Mouse (Mus musculus): Measurements from ENCODE around the gene Zfp385b.

Zfp385b gene

GRCm38 (mm10) chr2:77790295-77790694 lies 29.1 kb downstream of the Zfp385b start:
- no peak for DNase-seq (ENCODE audit: low read depth, low spot score)

DNA sequence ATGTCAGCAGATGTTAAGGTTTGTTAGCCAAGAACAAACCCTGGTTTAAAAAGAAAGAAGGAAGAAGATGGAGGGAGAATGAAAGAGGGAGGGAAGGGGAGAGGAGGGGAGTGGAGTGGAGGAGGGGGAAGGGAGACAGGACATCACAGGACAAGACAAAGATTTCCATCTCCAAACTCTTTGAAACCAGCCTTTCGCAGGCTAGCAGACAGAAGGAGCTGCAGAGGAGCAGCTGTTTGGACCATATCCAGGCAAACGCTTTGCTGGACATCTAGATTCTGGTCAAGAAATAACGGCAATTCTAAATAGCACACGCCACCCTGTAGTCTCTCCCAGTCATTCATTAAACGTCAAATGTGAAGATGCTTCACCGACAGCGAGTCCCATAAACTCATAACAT lies 38.0 kb downstream of the Zfp385b start:
- DNase-seq (ENCODE audit: low read depth, low spot score), result no peak

- peak; percentile 60 for DNase-seq (ENCODE audit: low read depth, low spot score)
Measured at GRCm38 (mm10) chr2:77777781-77778180, 41.7 kb downstream of the Zfp385b start.

- peak; percentile 49 for DNase-seq (ENCODE audit: low read depth, low spot score)
Measured at GRCm38 (mm10) chr2:77777047-77777686, 42.3 kb downstream of the Zfp385b start.

- DNase-seq (ENCODE audit: low read depth, low spot score), result no peak
Measured at GRCm38 (mm10) chr2:77775247-77775880, 44.1 kb downstream of the Zfp385b start.

DNA sequence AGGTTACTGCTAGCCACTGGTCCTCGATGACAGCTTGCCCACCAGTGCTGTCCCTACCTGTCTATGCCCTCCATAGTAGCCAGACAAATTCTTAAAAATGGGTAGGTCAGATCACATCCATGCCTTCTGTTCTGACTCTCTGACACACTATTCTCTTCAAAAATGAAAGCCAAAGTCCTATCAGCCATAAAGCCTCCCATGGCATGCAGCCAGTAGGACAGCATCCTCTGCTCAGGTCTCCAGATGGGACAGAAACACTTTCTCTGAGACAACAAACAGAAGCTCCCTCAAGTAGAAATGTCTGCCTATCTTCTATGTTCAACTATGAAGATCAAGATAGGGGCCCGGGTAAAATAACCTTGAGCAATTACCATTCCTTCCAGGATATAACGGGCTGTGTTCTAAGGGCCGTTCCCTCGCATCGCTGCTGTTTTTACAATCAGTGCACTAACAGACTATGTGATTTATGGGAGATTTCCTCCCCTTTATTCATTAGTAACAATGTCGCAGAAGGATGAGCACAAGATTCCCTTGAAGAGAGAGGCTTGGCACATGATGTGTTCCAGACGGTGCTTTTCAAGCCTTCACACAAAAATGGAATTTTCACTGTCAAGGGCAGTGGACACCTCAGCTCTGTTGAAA lies 49.3 kb downstream of the Zfp385b start:
- no peak for DNase-seq (ENCODE audit: low read depth, low spot score)

DNA sequence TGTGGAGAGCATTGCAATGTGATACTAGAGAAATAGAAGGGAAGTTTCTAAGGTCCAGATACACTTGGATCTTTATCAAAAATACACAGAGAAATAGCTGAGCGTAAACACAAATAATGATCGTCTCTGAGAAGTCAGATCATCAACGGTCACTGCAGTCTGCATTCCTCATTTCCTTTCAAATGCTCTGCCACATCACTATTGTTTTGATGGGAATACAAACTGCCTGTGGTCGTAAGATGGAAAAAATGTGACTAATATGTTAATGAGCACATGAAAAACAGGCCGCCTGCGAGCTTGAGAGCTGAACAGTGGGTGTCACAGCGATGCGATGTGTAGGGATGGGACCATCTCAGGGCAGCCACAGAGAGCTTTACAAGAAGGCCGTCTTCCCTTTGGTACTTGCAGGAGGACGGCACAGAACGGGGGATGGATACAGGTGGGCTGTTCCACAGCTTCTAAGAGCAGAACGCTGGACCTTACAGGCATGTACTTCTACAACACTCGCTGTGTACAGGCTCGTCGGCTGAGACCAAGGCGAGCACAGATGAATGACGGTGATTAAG lies 51.0 kb downstream of the Zfp385b start:
- no peak for DNase-seq (ENCODE audit: low read depth, low spot score)

DNA sequence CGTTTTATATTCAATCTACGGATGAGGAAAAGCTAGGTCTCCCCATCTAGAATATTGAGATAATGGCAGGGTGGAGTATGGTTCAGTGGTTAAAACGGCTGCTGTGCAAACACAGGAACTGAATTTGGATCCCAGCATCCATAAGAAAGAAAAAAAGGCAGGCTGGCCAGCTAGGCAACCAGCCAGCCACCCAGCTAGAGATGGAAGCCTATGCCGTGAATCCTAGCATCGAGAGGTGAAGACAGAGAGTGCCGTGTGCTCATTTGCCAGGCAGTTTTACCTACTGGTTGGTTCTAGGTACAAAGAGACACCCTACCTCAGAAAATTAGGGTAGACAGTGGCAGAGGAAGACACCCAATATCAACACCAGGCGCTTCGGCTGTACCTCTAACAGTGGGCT lies 57.5 kb downstream of the Zfp385b start:
- no peak for DNase-seq (ENCODE audit: low read depth, low spot score)

DNA sequence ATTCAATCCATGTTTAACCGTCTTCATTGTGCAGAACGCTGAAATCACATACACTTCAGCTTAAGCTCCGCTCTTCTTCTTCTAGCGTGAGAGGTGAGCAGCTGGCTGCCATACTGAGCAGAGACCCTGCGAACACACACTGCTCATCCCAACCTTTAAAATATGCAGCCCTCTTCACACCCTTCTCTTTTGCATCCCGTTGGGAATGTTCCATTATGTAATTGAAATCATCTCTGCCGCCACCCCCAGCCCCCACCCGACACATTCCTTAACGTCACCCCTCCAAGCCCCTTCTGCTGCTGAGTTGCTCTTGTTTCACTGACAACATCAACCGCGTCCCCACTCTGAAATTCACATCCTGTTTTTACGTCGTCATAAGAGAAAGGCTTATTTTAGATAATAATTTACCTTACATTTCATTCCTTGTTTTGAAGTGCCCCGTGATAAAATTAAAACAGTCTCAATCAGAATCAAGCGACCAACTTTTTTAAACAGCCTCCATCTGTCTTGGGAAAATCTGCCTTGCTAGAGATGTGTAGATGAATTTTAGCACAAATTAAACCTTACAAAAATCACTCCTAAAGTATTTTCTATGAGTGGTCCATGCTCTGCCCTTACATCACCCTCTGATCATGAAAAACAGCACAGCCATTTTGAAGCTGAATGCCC lies 60.9 kb downstream of the Zfp385b start:
- no peak for DNase-seq (ENCODE audit: low read depth, low spot score)

- DNase-seq (ENCODE audit: low read depth, low spot score), result no peak
Measured at GRCm38 (mm10) chr2:77752491-77752890, 66.9 kb downstream of the Zfp385b start.

GRCm38 (mm10) chr2:77749631-77750030 lies 69.8 kb downstream of the Zfp385b start:
- DNase-seq (ENCODE audit: low read depth, low spot score), result no peak

GRCm38 (mm10) chr2:77746417-77746816 lies 73.0 kb downstream of the Zfp385b start:
- DNase-seq (ENCODE audit: low read depth, low spot score), result no peak

DNA sequence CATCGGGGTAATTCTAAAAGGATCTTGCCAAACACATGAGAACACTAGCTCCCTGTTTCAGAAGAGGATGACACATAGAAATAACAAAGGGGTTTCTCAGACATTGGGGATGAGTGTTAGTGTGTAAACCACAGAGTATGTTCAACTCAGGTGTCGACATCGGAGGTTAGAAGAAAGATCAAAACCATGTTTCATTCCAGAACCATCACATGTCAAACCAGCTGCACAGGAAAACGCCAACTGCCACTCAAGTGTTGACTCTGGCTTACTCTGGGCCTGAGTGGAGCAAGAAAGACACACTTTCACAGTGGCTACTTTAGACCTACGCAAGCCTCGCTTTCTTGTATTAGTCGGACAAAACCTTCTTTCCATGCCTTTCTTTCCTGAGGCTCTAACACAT lies 74.2 kb downstream of the Zfp385b start:
- DNase-seq (ENCODE audit: low read depth, low spot score), result no peak

- DNase-seq (ENCODE audit: low read depth, low spot score), result no peak
Measured at GRCm38 (mm10) chr2:77742359-77742758, 77.1 kb downstream of the Zfp385b start.

GRCm38 (mm10) chr2:77730196-77730595 lies 89.2 kb downstream of the Zfp385b start:
- no peak for DNase-seq (ENCODE audit: low read depth, low spot score)

DNA sequence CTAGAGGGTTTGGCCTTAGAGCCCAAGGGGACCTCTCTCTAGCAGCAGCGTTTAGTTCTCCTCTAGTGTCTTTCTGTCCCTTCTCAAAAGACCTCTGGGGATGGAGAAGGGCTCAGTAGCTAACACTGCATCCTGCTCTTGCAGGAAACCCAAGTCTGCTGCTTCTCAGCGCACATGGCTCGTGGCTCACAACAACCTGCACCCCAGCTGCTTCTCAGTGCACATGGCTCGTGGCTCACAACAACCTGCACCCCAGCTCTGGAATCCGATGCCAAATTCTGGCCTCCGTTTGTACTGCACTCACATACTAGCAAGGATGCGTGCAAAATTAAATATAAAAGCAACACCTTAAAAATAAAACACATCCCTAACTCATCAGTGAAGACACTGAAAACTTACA lies 92.6 kb downstream of the Zfp385b start:
- DNase-seq (ENCODE audit: low read depth, low spot score), result no peak

DNA sequence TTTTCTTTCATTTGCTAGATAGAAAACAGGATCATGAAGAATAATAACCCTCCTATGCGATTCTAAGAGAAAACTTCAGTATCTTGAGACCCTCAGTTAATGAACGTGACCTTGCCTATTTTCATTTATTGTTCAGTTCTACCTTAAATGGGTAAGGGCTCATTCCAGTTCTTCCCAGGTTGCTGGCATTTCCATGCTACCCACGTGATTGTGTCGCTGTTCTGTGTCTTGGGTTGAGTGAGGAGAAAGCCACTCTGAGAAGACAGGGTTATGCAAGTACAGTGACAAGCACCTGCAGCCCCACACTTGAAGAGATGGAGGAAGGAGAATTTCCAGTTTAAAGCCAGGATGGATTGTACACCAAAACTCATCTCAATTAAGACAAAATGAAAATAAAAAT lies 98.6 kb downstream of the Zfp385b start:
- DNase-seq (ENCODE audit: low read depth, low spot score), result no peak

GRCm38 (mm10) chr2:77716367-77716766 lies 103.1 kb downstream of the Zfp385b start:
- DNase-seq (ENCODE audit: low read depth, low spot score), result no peak

DNA sequence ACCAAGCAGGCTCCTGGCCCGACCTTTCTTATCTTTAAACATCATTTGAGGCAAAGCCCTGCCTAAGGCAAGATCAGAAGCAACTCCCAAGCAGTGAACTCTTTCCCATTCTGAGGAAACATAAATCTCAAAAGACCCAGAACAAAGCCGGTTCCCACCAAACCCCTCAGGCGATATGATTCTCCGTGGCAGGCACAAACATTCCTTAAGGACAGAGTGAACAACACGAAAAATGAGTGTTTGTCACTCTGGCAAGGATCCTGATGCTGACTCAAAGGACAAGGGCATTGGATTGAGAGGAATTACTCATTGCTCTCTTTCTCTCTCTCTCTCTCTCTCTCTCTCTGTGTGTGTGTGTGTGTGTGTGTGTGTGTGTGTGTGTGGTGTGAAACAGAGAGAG lies 105.6 kb downstream of the Zfp385b start:
- DNase-seq (ENCODE audit: low read depth, low spot score), result peak; percentile 14

DNA sequence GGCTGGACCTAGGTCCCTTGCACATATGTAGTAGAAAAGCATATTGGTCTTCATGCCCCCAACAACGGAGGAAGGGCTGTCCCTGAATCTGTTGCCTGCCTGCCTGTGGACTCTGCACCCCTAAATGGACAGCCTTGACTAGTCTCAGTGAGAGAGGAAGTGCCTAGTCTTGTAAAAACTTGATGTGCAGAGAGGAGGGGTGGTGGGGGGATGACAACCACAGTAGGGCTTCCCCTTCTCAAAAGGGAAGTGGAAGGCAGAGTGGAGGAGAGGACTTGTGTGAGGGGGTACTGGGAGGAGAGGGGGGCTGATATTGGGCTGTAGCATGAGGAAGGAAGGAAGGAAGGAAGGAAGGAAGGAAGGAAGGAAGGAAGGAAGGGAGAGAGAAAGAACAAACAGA lies 107.7 kb downstream of the Zfp385b start:
- no peak for DNase-seq (ENCODE audit: low read depth, low spot score)

GRCm38 (mm10) chr2:77709206-77709794 lies 110.1 kb downstream of the Zfp385b start:
- peak; percentile 63 for DNase-seq (ENCODE audit: low read depth, low spot score)

DNA sequence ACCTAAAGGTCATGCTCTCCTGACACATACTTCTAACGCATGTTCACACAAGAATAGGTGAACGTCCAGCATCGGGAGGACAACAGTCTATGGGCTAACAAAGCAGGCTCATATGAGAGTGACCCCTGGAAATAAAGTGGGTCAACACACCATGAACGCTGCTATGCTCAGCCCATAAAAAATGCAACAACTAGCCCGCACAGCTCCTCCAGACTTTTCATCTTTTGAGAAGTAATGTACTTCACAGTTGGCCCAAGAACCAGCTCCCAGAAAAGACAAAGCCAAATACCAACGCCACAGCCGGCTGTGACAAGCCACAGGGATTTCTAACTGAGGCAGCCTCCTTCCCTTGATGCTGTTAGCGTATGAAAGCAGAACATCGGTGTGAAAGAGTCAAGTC lies 112.3 kb downstream of the Zfp385b start:
- no peak for DNase-seq (ENCODE audit: low read depth, low spot score)

Measured in mesoderm, embryonic 11.5 days (tissue).